Mouse (Mus musculus) myocyte (in vitro differentiated cells): ENCODE results near the gene Wwox.

Source experiments
- E2F4 ChIP-seq: IDR thresholded peaks from one replicate; pipeline ENCODE4 v1.6.1; 2011; ENCODE audit warnings: mild to moderate bottlenecking, control low read depth, moderate library complexity; ENCODE audit not compliant: insufficient read depth
- MAX ChIP-seq: IDR thresholded peaks from one replicate; pipeline ENCODE4 v1.6.1; 2011; ENCODE audit warnings: low read depth, mild to moderate bottlenecking, control low read depth
- MYOD1 ChIP-seq, 3 experiments: IDR thresholded peaks; one replicate each; pipeline ENCODE4 v1.6.1; 2011; ENCODE audit warnings: control low read depth in 2 of 3, low read depth in 2 of 3, mild to moderate bottlenecking in 2 of 3, moderate library complexity in 1 of 3; ENCODE audit not compliant: insufficient read length in 2 of 3, control insufficient read depth in 1 of 3
- POLR2A ChIP-seq: IDR thresholded peaks from one replicate; pipeline ENCODE4 v1.6.1; 2011; ENCODE audit warnings: low read depth, mild to moderate bottlenecking, control low read depth, moderate library complexity; ENCODE audit not compliant: insufficient read length
- POLR2AphosphoS2 ChIP-seq: IDR thresholded peaks from one replicate; pipeline ENCODE4 v1.6.1; 2011; ENCODE audit warnings: low read depth, control low read depth; ENCODE audit not compliant: insufficient read length
- TCF3 ChIP-seq: IDR thresholded peaks from one replicate; pipeline ENCODE4 v1.6.1; 2011; ENCODE audit warnings: low read depth, control low read depth; ENCODE audit not compliant: insufficient read length

GRCm38 (mm10) chr8:115359701-115360100, 920.2 kb downstream of the Wwox start:
- TF ChIP-seq POLR2A, result no peak
- TF ChIP-seq MAX, result no peak
- TF ChIP-seq E2F4, result no peak
- no peak for TF ChIP-seq MYOD1 (IDR thresholded peaks at IDR 0.05; ENCODE audit: control insufficient read depth in 1 of 3, insufficient read length in 2 of 3, low read depth in 2 of 3)
- no peak for TF ChIP-seq TCF3
- TF ChIP-seq POLR2AphosphoS2, result no peak
